Mouse (Mus musculus): ENCODE results near the gene Chit1. TPM values are rescaled to one million over a fixed set of nuclear protein-coding genes. Genes with fewer than 3 reads are reported as not detected.

Gene Chit1
- polyA plus RNA-seq, 1 experiment from 2014 or later = not detected

DNA sequence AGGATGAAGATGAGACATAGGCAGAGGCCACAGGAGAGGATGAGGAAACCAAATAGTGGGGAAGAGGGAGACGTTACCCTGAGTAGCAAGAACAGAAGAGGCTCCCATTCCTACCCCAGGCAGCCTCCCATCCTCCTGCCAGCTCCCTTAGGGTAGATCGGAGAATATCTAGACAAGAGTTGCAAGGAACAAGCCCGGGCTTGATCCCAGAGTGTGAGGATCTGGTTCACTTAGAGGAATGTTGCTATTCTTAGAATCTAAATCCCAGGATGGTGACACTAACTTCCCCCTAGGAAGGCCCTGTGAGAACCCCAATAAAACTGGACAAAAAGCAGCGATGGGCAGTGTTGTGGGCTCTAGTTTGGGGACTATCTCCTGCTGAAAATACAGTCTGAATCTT lies 10.1 kb upstream of the Chit1 start:
- Histone ChIP-seq H3K36me3 (ENCODE audit: control insufficient read depth, insufficient read depth, low read length) (no peaks in the 10 kb centered on the region), H3K9me3 (ENCODE audit: control insufficient read depth, low read length) (no peaks in the 10 kb centered on the region), H3K4me1 (ENCODE audit: control insufficient read depth, insufficient read depth, low read length) (peaks cover 14% of the 10 kb centered on the region), H3K27me3 (ENCODE audit: control insufficient read depth, insufficient read depth, low read length) (no peaks in the 10 kb centered on the region), H3K9ac (ENCODE audit: low read length) (no peak overlapping the region), H3K4me2 (no peak overlapping the region), H3K27ac (ENCODE audit: low read depth, low read length) (no peak overlapping the region), H3K4me3 (ENCODE audit: low read depth, low read length) (no peak overlapping the region)
- 85% methylated on average over 4 of the region's 4 CpGs for WGBS
- no peak for ATAC-seq (ENCODE audit: low FRiP score)
- no peak for DNase-seq (ENCODE audit: low spot score, missing footprints)

DNA sequence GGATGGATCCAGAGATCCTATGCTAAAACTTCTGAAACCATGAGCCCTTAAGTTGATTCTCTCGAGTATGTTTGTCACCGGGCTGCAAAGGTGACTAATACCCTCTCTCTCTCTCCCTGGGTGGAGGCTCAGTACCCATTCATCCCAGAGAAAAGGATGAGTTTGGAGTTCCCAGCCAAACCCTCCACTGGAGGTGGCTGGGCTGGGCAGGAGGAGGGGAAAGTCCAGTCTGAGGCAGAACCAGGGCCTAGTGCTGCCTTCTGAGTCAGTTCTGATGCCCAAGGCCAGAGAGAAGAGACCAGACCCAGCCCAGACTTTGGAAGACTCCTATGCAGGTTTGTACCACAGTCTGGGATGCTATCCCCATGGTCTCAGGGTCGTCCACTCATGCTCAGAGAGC lies 9.4 kb upstream of the Chit1 start:
- DNase-seq (ENCODE audit: low spot score, missing footprints) = no peak
- no peak overlapping the region for H3K9ac ChIP-seq (ENCODE audit: low read length)
- peaks cover 12% of the 10 kb centered on the region for H3K4me1 ChIP-seq (ENCODE audit: control insufficient read depth, insufficient read depth, low read length)
- H3K36me3 ChIP-seq (ENCODE audit: control insufficient read depth, insufficient read depth, low read length) = no peaks in the 10 kb centered on the region
- H3K27ac ChIP-seq (ENCODE audit: low read depth, low read length) = no peak overlapping the region
- no peak overlapping the region for H3K4me2 ChIP-seq
- H3K9me3 ChIP-seq (ENCODE audit: control insufficient read depth, low read length) = no peaks in the 10 kb centered on the region
- H3K4me3 ChIP-seq (ENCODE audit: low read depth, low read length) = no peak overlapping the region
- no peaks in the 10 kb centered on the region for H3K27me3 ChIP-seq (ENCODE audit: control insufficient read depth, insufficient read depth, low read length)
- 72% methylated on average over 3 of the region's 3 CpGs for WGBS
- ATAC-seq (ENCODE audit: low FRiP score) = no peak

DNA sequence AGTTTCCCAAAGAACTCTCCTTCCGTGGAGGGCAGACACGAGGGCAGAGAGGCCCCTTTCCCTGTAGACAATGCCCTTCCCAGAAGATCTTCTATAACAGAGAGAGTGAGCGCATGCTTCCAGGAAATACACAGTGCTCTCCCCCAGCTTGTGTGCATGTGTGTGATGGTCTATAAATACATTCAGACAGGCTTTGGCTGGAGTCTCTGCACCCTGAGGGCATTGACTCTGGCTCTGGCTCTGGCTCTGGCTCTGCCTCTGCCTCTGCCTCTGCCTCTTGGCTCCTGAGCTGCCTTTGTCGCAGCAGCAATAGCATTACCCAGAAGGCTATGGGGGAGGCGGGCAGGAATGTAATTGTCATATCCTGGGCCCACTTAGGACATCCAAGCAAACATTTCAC lies 7.2 kb upstream of the Chit1 start:
- Histone ChIP-seq H3K27ac (ENCODE audit: low read depth, low read length) (no peak overlapping the region), H3K9me3 (ENCODE audit: control insufficient read depth, low read length) (no peaks in the 10 kb centered on the region), H3K4me1 (ENCODE audit: control insufficient read depth, insufficient read depth, low read length) (peaks cover 4% of the 10 kb centered on the region), H3K4me3 (ENCODE audit: low read depth, low read length) (no peak overlapping the region), H3K36me3 (ENCODE audit: control insufficient read depth, insufficient read depth, low read length) (no peaks in the 10 kb centered on the region), H3K4me2 (no peak overlapping the region), H3K9ac (ENCODE audit: low read length) (no peak overlapping the region), H3K27me3 (ENCODE audit: control insufficient read depth, insufficient read depth, low read length) (no peaks in the 10 kb centered on the region)
- 70% methylated on average over 5 of the region's 5 CpGs for WGBS
- no peak for DNase-seq (ENCODE audit: low spot score, missing footprints)
- no peak for ATAC-seq (ENCODE audit: low FRiP score)

DNA sequence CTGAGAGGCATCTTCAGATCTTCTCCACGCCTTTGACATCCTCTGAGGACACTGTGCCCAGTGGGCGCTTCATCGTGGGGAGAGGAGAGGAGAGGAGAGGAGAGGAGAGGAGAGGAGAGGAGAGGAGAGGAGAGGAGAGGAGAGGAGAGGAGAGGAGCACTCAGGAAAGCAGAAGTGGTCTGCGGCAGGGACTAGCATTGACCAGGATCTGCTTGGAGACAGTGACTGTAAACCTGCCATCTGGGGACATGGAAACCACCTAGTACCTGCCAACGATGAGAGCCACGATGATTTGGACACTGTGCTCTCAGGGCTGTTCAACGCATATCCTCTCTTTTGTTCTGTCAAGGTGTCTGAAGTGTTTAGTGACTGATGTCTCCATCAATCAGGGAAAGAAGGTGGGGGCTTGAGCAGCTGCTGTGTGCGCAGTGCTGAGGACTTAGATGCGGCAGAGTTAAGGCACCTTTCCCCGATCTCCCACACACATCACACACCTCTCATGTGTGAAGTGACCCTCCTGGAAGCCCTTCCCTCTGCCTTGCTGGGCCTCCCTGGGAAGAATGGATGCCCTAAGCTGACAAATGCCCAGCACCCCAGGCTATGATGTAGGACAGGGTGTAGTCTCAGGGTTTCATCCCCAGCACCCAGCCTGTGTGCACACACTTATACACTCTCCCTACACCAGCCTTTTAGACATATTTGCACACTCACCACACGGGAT lies 5.8 kb upstream of the Chit1 start:
- no peak for DNase-seq (ENCODE audit: low spot score, missing footprints)
- no peak for ATAC-seq (ENCODE audit: low FRiP score)
- Histone ChIP-seq H3K4me3 (ENCODE audit: low read depth, low read length) (no peak overlapping the region), H3K9me3 (ENCODE audit: control insufficient read depth, low read length) (no peaks in the 10 kb centered on the region), H3K4me1 (ENCODE audit: control insufficient read depth, insufficient read depth, low read length) (no peaks in the 10 kb centered on the region), H3K27ac (ENCODE audit: low read depth, low read length) (no peak overlapping the region), H3K27me3 (ENCODE audit: control insufficient read depth, insufficient read depth, low read length) (no peaks in the 10 kb centered on the region), H3K9ac (ENCODE audit: low read length) (no peak overlapping the region), H3K36me3 (ENCODE audit: control insufficient read depth, insufficient read depth, low read length) (no peaks in the 10 kb centered on the region), H3K4me2 (no peak overlapping the region)
- 80% methylated on average over 10 of the region's 11 CpGs for WGBS

DNA sequence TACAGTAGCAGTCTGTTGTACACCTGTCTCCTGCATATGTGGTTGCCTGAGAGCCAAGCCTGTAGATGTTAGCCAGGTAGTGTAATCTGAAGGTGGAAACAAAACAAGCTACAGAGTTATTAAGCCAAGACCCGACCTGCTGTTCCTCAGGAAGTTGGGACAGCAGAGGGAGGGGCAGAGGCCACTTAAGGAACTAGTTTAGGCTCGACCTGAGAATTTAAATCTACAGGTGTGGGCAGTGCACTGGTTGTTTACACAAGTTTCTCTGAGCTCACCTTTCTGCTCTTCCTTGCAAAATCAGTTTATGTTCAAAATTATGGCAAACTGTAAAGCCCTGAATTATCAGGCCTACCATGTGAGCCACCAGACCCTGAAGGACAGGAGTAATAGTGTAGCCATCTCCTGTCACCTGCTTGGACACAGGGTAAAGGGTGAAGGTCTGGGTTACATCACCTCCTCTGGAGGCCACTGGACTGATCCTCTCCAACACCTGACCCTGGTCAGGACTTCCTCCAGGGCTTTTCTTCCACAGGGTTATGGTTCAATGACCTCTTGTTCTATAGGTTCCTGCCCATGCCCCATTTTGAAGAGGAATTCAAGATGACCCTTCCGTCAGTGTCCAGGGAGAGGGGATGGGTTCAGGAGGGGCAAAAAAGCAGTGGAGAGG lies 5.1 kb upstream of the Chit1 start:
- Histone ChIP-seq H3K4me2 (no peak overlapping the region), H3K4me3 (ENCODE audit: low read depth, low read length) (no peak overlapping the region), H3K27me3 (ENCODE audit: control insufficient read depth, insufficient read depth, low read length) (no peaks in the 10 kb centered on the region), H3K36me3 (ENCODE audit: control insufficient read depth, insufficient read depth, low read length) (no peaks in the 10 kb centered on the region), H3K9me3 (ENCODE audit: control insufficient read depth, low read length) (no peaks in the 10 kb centered on the region), H3K9ac (ENCODE audit: low read length) (no peak overlapping the region), H3K27ac (ENCODE audit: low read depth, low read length) (no peak overlapping the region), H3K4me1 (ENCODE audit: control insufficient read depth, insufficient read depth, low read length) (no peaks in the 10 kb centered on the region)
- WGBS = 50% methylated on average over 3 of the region's 3 CpGs
- no peak for DNase-seq (ENCODE audit: low spot score, missing footprints)
- ATAC-seq (ENCODE audit: low FRiP score) = no peak

DNA sequence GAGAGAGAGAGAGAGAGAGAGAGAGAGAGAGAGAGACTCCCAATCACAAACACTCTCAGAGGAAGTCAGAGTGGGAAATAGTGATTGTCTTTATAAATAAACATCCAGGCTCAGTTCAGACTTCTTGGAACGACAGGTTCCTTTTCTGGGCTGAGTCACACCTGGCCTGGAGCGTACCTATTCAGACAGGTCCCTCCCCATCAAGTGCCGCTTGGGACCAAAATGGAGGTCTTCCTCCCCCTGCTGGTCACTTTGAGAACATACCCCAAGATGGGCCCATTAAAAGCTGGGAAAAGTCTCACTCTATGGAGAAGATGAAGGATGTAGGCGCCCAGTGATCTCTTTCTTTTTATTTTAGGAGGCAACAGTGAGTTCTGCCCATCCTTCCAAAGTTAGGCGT lies 4.3 kb upstream of the Chit1 start:
- DNase-seq (ENCODE audit: low spot score, missing footprints) (peak; percentile 94), ATAC-seq (ENCODE audit: low FRiP score) (peak; percentile 41; the same call in 1 of the 2 replicates)
- Histone ChIP-seq H3K4me1 (ENCODE audit: control insufficient read depth, insufficient read depth, low read length) (no peaks in the 10 kb centered on the region), H3K36me3 (ENCODE audit: control insufficient read depth, insufficient read depth, low read length) (no peaks in the 10 kb centered on the region), H3K4me2 (no peak overlapping the region), H3K9ac (ENCODE audit: low read length) (no peak overlapping the region), H3K4me3 (ENCODE audit: low read depth, low read length) (no peak overlapping the region), H3K9me3 (ENCODE audit: control insufficient read depth, low read length) (no peaks in the 10 kb centered on the region), H3K27me3 (ENCODE audit: control insufficient read depth, insufficient read depth, low read length) (no peaks in the 10 kb centered on the region), H3K27ac (ENCODE audit: low read depth, low read length) (no peak overlapping the region)
- WGBS = 9% methylated on average over 5 of the region's 5 CpGs

DNA sequence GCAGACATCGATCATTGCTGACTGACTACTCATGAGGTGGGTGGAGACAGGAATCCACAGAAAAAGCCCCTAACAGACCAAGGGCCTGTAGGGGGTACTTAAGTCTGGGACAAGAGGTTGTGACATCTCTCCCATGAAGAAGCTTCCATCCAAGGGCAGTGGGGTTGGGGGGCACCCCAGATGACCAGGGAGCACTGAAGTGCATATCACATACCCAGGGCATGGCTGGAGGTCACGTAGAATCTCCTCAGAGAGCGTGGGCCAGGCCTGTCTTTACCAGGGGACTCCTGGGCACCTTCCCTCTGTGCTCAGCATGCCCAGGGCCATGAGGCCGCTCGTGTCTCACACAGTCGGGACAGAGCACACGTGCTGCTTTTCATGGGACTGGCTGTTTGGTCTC lies 3.3 kb upstream of the Chit1 start:
- Histone ChIP-seq H3K9me3 (ENCODE audit: control insufficient read depth, low read length) (no peaks in the 10 kb centered on the region), H3K36me3 (ENCODE audit: control insufficient read depth, insufficient read depth, low read length) (no peaks in the 10 kb centered on the region), H3K27me3 (ENCODE audit: control insufficient read depth, insufficient read depth, low read length) (no peaks in the 10 kb centered on the region), H3K4me3 (ENCODE audit: low read depth, low read length) (no peak overlapping the region), H3K4me1 (ENCODE audit: control insufficient read depth, insufficient read depth, low read length) (no peaks in the 10 kb centered on the region), H3K4me2 (no peak overlapping the region), H3K27ac (ENCODE audit: low read depth, low read length) (no peak overlapping the region), H3K9ac (ENCODE audit: low read length) (no peak overlapping the region)
- DNase-seq (ENCODE audit: low spot score, missing footprints) (peak; percentile 54), ATAC-seq (ENCODE audit: low FRiP score) (no peak)
- WGBS = 87% methylated on average over 7 of the region's 7 CpGs

DNA sequence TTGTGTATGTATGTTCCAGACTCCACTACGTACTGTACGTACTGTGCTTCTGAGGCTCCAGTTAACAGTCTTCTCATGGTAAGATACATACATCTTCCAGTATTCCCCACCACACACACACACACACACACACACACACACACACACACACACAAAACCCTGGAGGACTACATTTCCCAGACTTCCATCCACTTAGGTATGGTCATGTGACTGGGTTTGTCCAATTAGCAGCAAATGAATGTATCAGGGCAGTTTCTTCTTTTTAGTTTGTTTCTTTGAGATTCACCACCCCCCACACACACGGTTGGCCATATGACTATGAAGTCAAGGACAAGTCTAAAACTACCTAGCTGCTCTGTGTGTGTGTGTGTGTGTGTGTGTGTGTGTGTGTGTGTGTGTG lies 1.0 kb upstream of the Chit1 start:
- no peaks in the 10 kb centered on the region for H3K9me3 ChIP-seq (ENCODE audit: control insufficient read depth, low read length)
- H3K4me3 ChIP-seq (ENCODE audit: low read depth, low read length) = no peak overlapping the region
- no peak overlapping the region for H3K9ac ChIP-seq (ENCODE audit: low read length)
- no peaks in the 10 kb centered on the region for H3K27me3 ChIP-seq (ENCODE audit: control insufficient read depth, insufficient read depth, low read length)
- H3K4me2 ChIP-seq = no peak overlapping the region
- ATAC-seq (ENCODE audit: low FRiP score) (0 out of 2 replicates have a peak, but pooled peaks have one; percentile 38), DNase-seq (ENCODE audit: low spot score, missing footprints) (peak; percentile 74)
- no peaks in the 10 kb centered on the region for H3K36me3 ChIP-seq (ENCODE audit: control insufficient read depth, insufficient read depth, low read length)
- H3K27ac ChIP-seq (ENCODE audit: low read depth, low read length) = no peak overlapping the region
- 90% methylated on average over 3 of the region's 3 CpGs for WGBS
- no peaks in the 10 kb centered on the region for H3K4me1 ChIP-seq (ENCODE audit: control insufficient read depth, insufficient read depth, low read length)

DNA sequence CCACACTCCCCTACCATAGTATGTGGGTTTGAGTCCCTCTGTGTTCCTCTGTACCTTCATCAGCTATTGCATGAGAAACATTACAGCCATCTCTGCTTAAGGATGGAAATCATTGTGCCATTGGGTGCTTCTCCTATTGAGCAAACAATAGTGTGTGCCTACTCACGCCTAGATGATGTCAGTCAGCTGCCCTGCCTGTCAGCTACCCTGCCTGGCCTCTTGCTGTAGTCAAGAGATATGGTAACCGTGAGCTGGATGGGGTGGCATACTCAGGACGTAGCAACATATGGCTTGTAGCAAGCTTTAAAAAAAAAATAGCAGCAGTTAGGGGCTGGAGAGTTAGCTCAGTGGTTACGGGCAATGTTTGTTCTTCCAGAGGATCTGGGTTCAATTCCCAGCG lies 593 bp upstream of the Chit1 start:
- 91% methylated on average over 5 of the region's 5 CpGs for WGBS
- Histone ChIP-seq H3K36me3 (ENCODE audit: control insufficient read depth, insufficient read depth, low read length) (no peaks in the 10 kb centered on the region), H3K9me3 (ENCODE audit: control insufficient read depth, low read length) (no peaks in the 10 kb centered on the region), H3K9ac (ENCODE audit: low read length) (no peak overlapping the region), H3K4me2 (no peak overlapping the region), H3K4me1 (ENCODE audit: control insufficient read depth, insufficient read depth, low read length) (no peaks in the 10 kb centered on the region), H3K27me3 (ENCODE audit: control insufficient read depth, insufficient read depth, low read length) (no peaks in the 10 kb centered on the region), H3K27ac (ENCODE audit: low read depth, low read length) (no peak overlapping the region), H3K4me3 (ENCODE audit: low read depth, low read length) (no peak overlapping the region)
- peak; percentile 45 for DNase-seq (ENCODE audit: low spot score, missing footprints)
- ATAC-seq (ENCODE audit: low FRiP score) = no peak
